Mouse (Mus musculus): ENCODE data around the gene Ezr. TPM values are rescaled to one million over a fixed set of nuclear protein-coding genes. Genes with fewer than 3 reads are reported as not detected.

The Ezr gene
- total RNA-seq, 2 experiments from 2014 or later, result 45.8 to 130 TPM

DNA sequence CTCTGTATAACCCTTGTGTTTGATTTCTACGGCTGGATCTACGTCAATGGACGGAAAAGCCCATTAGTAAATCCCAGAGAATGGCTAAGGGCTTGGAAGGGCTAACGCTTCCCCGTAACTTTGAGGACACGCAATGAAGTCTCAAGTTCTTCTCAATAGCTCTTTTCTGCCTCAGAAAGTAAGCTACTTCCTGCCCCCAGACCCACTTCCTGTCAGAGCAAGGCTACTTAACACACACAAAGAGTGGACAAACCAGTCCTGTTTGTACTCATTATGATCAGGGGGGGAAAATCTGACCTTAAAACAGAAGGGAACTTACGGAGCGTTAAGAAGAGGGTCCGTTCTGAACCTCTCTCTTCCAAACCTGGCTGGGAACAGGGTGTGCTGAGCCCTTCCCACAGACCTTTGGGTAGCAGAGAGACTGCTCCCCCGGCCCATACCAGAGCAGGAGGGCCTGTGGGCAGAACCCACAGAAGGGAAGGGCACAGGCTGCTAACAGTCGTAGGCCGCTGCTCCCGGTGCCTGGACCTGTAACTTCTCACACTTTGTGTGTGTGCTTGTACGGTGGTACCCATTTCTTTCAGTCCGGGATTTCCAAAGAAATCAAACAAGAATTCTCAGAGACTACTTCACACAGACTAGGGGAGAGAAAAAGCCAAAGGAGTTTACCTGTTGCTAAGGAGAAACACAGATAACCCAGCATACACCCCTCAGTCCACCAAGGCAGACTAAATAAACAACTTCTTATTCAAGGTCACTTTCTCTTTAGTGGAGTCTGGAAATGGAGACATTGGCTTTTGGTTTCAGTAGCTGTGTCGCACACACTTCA lies 10.7 kb downstream of the Ezr start:
- ATAC-seq (ENCODE audit: poor library complexity, severe bottlenecking), result 0 out of 2 replicates have a peak, but pooled peaks have one; percentile 40

GRCm38 (mm10) chr17:6769602-6770001 lies 13.0 kb downstream of the Ezr start:
- 0 out of 2 replicates have a peak, but pooled peaks have one; percentile 30 for ATAC-seq (ENCODE audit: poor library complexity, severe bottlenecking)

DNA sequence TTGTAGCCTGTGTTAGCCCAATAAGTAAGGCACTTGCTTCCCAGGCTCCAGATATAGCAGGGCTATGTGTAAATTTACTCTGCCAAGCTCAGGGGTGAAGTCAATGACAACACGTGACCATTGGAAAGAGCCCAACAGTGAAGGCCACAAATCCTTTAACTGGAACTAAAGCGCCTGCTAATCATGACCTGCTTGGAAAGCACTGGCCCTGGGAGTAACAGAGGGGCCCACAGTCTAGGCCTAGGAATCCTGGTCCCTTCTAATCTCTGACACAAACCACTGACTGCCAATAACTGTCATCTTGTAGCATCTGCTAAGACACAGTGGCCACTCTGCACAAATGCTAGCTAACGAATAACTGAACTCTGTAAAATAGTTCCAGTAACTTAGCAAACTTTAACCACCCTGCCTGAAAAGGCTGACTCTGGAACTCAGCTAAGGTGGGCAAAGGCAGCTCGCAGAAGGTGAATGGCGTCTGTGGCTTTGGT lies 14.2 kb downstream of the Ezr start:
- ATAC-seq (ENCODE audit: poor library complexity, severe bottlenecking), result no peak

DNA sequence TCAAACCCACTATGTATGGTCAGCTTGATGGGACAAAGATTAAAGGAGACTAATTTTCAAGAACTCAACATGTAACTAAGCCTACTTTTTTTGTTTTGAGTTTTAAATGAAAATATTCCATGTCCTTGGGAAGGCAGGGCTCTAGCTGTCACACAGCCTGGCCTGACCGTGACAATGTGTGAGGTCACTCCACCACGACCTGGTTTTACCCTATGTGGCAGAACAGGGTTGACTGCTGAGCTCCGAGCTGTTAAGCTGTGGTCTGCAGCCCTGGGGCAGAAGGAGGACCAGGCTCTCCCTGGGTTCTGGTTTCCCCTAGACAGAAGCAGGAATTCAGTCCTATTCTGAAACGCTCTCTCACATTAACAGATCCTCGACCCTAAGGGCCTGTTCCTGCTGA lies 14.8 kb downstream of the Ezr start:
- no peak for ATAC-seq (ENCODE audit: poor library complexity, severe bottlenecking)

- ATAC-seq (ENCODE audit: poor library complexity, severe bottlenecking), result no peak
Observed at GRCm38 (mm10) chr17:6766823-6767222, 15.8 kb downstream of the Ezr start.

GRCm38 (mm10) chr17:6765886-6766285 lies 16.7 kb downstream of the Ezr start:
- ATAC-seq (ENCODE audit: poor library complexity, severe bottlenecking), result no peak

GRCm38 (mm10) chr17:6764730-6765129 lies 17.9 kb downstream of the Ezr start:
- no peak for ATAC-seq (ENCODE audit: poor library complexity, severe bottlenecking)

GRCm38 (mm10) chr17:6764227-6764593 lies 18.4 kb downstream of the Ezr start:
- ATAC-seq (ENCODE audit: poor library complexity, severe bottlenecking), result no peak

- ATAC-seq (ENCODE audit: poor library complexity, severe bottlenecking), result no peak
Observed at GRCm38 (mm10) chr17:6763513-6764226, 18.9 kb downstream of the Ezr start.

- ATAC-seq (ENCODE audit: poor library complexity, severe bottlenecking), result no peak
Observed at GRCm38 (mm10) chr17:6759717-6760292, 22.8 kb downstream of the Ezr start.

GRCm38 (mm10) chr17:6758845-6759244 lies 23.7 kb downstream of the Ezr start:
- no peak for ATAC-seq (ENCODE audit: poor library complexity, severe bottlenecking)

DNA sequence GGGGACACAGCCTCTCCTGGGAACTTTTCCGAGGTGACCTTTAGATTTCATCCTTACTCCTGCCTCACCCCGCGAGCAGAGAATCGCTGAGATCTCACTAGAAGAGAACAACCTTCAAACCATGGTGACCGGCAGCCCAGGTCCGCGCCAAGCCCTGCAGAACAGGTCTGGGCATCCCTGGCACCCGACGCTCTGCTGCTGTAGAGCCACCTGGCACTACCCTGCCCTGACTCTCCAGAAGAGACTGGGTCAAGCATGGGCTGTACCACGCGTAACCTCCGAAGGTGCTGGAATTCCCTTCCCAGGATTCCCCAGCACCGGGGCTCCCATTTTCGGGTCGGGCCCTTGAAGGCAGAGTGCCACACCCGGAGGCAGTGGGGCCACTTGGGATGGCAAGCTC lies 24.7 kb downstream of the Ezr start:
- no peak for ATAC-seq (ENCODE audit: poor library complexity, severe bottlenecking)

GRCm38 (mm10) chr17:6755873-6756272 lies 26.7 kb downstream of the Ezr start:
- no peak for ATAC-seq (ENCODE audit: poor library complexity, severe bottlenecking)

- ATAC-seq (ENCODE audit: poor library complexity, severe bottlenecking), result no peak
Observed at GRCm38 (mm10) chr17:6755176-6755575, 27.4 kb downstream of the Ezr start.

DNA sequence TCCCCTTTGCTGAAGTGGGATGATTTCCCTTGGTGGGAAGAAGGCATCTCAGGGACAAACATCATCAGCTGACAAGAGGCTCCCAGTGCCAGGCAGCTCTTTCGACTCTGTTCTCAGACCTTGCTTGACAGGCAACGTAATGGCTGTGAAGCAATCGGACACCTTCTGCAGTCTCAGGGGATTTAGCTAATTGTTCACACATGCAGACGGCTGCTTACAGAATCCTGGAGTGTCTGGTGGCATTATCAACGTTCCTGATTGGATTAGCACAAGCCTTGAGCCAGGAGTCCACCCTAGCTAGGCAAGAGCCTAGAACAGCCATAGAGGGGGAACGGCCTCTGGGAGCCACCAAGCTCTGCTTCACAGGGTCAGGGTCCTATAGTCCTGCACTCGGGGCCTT lies 30.2 kb downstream of the Ezr start:
- no peak for ATAC-seq (ENCODE audit: poor library complexity, severe bottlenecking)

DNA sequence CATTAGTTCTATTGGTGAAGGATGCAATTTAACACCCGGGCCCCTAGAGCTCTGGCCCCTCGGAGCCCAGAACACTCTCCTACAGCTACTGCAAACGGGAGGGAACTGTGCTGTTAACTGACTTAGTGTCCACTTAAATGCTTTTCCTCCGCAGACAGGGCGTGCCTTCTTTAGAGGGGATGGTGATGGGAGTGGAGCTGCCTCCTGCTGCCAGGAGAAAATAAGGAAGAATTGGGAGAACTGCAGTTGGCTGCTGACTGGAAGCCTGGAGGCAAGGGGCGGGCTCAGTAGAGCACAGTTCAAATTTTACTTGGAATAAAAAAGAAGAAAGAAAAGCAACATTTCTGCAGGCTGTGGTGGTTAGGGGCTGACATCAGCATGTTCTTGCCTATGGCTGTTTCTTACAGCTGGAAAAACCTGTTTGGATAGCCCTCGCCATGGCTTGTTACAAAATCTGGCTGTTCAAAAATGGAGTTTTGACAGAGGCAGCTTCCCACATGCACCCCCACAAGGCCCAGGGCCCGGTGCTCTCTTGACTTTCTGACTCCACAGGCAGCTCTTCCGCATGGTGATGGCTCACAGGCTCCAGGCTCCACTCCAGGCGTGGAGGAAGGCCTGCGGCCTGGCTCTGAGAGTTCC lies 31.2 kb downstream of the Ezr start:
- ATAC-seq (ENCODE audit: poor library complexity, severe bottlenecking), result no peak

GRCm38 (mm10) chr17:6748779-6749464 lies 33.7 kb downstream of the Ezr start:
- no peak for ATAC-seq (ENCODE audit: poor library complexity, severe bottlenecking)

DNA sequence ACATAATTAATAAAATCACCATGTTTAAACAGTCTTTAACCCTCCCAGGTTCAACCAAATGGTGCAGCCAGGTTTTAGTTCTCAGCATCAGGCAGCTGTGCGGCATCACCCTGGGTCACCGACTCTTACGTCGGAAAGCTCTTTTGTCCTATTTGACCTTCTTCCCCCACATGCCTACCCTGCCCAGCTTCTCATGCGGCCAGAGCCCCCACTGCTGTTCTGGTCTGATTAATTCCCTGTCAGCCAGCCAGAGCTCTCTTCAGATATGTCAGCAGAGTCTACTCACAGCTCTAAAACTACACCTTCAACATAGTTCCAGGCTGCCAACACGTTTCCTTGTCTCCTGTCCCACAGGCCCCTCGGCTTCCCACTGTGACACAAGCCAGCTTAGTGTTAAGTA lies 35.1 kb downstream of the Ezr start:
- ATAC-seq (ENCODE audit: poor library complexity, severe bottlenecking), result no peak

- peak; percentile 77 for ATAC-seq (ENCODE audit: poor library complexity, severe bottlenecking)
Observed at GRCm38 (mm10) chr17:6746452-6747231, 35.9 kb downstream of the Ezr start.

GRCm38 (mm10) chr17:6745975-6746374 lies 36.6 kb downstream of the Ezr start:
- ATAC-seq (ENCODE audit: poor library complexity, severe bottlenecking), result peak; percentile 23
